Mouse (Mus musculus): ENCODE data around the gene Kcnab2.

The Kcnab2 gene

DNA sequence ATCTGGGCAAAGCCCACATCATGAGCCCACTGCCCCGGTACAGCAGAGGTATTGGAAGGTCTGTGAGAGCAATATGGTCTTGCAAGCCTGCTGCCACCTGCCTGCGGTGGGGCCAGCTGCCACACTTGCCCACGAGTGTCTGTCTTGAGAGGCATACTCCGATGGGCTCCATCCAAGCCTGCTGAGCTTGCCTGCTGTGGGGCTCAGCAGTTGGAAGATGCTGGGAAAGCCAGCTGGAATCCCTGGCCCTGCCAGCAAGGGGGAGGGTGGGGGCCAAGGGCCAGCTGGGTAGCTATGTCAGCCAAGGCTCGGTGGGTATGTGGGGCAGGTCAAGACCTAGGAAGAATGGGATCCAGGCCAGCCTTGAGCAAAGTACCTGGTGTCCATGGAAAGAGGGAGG lies 85.5 kb downstream of the Kcnab2 start:
- no peak for DNase-seq (ENCODE audit: extremely low read depth, low read depth)

- peak; percentile 6 for DNase-seq (ENCODE audit: extremely low read depth, low read depth)
Observed at GRCm38 (mm10) chr4:152385644-152386043, 92.0 kb downstream of the Kcnab2 start.

DNA sequence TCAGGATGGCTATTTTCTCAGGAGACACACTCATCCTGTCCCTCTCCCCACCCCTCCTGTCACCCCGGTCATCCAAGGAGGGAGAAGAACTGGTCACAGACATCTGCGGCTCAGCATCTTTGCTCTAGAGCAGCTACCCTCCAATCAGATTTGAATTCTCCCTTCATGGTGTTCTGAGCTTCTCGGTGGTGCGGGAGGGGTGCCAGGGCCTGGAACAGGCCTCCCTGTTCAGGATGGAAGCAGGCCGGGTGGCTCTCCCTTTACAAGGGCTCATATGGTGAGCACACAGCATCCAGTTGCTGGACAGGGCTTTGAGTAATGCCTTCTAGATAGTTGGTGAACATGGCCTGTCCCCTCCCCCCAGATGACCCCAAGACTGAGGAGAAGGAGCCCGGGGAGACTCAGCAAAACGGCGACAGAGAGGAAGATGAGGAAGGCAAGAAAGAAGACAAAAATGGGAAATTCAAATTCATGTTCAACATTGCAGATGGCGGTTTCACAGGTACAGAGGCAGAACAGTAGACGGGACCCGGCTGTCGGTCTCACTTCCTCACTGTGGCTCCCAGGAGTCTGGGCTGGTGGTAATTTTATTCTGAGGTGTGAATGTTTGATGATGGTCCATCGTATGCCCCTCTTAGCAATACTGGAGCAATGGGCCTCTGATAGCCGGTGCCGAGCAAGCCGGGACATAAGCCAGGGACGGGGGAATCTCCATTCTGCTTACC lies 95.0 kb downstream of the Kcnab2 start:
- DNase-seq (ENCODE audit: extremely low read depth, low read depth) = no peak

DNA sequence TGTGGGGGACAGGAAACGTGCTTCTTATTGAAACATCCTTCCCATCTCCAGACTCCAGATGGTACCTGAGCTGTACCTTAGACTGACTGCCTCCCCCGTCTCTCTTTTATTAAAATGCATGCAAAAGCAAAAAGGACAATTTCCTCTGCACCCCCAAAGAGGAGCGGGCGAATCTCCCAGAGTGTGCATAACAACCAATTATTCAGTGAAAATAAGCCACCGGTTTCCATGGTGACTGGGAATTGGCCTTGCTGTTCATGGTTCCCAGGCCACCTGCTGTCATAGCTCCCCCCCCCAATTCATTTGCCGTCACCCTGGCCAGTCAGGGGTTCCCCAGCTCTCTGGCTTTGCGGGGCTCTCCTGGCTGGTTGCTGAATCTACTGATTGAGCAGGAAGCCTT lies 112.4 kb downstream of the Kcnab2 start:
- DNase-seq (ENCODE audit: extremely low read depth, low read depth) = no peak

DNA sequence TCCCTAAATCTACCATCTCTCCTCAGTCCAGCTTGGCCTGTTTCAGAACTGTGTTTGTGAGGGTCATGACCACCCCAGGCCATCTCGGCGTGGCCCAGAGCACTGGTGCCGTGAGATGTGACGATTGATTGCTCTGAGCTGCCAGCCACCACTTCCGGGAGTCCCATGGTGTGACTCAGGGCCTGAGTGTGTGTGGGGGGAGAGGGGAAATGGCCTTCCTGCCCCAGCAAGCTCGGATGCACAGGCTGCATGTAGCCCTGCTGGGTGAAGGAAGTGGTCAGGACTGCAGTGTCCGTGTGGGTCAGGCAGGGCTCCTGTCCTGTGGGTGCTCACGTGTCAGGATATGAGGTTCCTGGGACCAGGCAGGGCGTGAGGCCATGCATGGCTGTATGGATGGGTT lies 115.5 kb downstream of the Kcnab2 start:
- DNase-seq (ENCODE audit: extremely low read depth, low read depth) = no peak

- no peak for DNase-seq (ENCODE audit: extremely low read depth, low read depth)
Observed at GRCm38 (mm10) chr4:152360855-152361254, 116.8 kb downstream of the Kcnab2 start.

- no peak for DNase-seq (ENCODE audit: extremely low read depth, low read depth)
Observed at GRCm38 (mm10) chr4:152359700-152360099, 118.0 kb downstream of the Kcnab2 start.

GRCm38 (mm10) chr4:152355672-152356071 lies 122.0 kb downstream of the Kcnab2 start:
- no peak for DNase-seq (ENCODE audit: extremely low read depth, low read depth)

DNA sequence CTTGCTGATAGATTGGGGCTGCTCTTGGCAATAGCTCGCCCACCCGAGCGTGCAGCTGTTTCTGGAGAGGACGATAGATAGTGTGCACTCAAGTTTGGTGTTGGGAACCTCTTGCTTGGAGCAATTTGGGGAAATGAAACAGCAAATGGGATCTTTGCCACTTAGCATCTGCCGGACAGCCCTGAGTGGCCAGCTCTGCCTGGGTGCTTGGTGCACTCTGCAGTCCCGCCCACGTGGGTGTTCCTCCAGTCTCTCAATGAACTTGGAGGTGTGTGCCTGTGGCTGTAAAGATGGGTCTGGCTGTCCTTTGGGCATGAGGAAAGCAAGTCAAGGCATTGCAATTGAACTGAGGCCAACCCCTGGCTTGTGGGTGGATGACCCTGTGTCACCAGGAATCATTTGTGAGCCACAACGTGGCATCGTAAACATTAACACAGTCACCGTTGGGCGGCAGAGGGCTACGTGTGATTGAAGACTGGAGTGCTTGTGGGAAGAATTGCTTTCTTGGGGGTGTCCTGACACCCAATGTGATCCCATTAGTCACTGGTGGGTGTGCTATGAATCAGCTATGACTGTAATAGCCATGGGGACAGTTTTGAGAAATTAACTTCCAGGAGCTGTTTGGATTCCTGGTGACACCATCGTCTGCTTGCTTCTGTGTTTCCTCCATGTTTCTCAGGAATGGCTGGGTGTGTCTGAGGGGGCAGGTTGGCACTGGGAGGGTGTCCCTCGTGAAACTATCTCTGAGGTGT lies 123.6 kb downstream of the Kcnab2 start:
- DNase-seq (ENCODE audit: extremely low read depth, low read depth) = no peak

GRCm38 (mm10) chr4:152351422-152352305 lies 126.0 kb downstream of the Kcnab2 start:
- no peak for DNase-seq (ENCODE audit: extremely low read depth, low read depth)

DNA sequence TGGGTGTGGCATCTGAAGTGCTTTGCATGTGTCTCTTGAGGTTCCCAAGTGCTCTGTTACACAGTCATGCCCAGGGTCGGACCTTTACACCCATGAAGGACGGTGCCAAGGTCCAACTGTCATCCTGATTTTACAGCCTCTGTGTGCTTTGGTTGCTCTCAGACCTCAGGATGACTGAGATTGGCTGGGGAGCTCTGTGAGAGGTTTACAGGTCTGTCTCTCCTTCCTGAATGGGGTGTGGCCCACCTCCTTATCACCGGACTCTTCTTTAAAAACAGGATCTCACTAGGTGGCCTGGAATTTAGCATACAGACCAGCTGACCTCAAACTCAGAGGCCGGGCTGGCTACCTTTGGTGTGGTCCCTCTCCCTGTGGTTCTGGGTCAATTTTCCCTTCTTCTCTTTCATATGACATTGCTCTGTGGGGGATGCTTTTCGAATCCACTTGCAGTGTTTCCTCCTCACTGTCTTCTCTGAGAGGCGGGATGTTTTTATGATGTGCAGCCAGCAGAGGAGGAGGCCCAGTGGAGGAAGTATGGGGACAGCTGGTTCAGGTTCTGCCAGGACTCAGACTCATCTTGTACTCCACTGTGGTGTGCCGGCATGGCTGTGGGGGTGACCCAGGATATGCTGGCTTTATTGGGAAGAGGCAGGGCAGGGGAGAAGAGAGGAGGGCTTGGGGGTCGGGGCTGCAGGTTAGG lies 126.8 kb downstream of the Kcnab2 start:
- no peak for DNase-seq (ENCODE audit: extremely low read depth, low read depth)

DNA sequence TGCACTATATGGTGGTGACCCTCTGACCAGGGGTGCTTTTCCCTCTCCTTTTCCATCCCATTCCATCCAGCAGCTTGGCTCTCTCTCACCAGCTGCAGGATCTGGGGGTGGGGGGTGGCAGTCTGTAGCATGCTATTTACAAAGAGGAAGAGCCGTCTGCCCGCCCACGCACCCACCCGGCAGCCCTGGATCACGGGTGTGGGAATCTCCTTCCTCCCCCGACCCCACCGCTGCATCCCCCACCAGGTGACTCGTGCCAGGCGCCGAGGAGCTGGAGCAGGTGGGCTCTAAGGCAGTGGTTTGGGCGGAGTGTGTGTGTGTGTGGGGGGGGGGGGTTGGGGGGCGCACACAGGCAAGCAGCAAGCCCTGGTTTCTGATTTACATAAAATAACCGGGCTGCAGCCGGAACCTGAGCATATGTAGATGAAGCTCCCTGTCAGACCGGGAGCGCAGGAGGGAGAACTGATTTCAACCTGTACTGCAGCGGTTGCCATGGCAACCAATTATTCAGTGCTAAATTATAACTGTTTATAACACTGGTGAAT lies 127.8 kb downstream of the Kcnab2 start:
- DNase-seq (ENCODE audit: extremely low read depth, low read depth) = no peak

DNA sequence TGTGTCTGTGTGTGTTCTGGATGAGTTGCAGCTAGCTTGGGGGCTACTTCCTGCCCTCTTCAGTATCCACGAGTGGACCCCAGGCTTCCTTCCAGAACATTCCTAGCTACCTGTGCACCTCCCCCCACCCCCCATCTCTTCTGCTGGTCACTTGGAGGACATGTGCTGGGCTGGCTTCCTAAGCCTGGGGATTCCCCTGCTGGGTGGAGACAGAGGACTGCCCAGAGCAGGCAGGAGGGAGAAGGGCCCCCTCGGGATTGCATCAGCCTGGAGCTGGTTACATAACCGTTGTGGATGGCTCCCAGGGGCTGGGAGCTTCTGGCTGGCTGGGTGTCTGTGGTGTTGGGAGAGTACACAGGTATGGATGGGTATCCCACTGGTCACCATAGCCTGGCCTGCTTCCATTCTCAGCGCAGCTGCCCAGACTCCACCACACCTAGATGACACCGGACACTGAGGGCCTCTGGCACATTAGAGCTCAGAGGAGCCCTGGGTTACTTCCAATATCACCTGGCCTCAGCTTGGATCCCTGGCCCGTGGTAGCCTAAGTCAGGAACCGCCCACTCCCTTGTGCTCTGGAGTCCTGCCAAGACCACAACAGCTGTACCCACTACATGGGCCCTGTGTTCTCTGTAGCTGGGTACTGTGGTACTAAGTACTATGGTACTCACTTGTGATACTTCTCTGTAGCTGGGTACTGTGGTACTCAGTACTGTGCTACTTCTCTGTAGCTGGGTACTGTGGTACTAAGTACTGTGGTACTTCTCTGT lies 132.4 kb downstream of the Kcnab2 start:
- no peak for DNase-seq (ENCODE audit: extremely low read depth, low read depth)

DNA sequence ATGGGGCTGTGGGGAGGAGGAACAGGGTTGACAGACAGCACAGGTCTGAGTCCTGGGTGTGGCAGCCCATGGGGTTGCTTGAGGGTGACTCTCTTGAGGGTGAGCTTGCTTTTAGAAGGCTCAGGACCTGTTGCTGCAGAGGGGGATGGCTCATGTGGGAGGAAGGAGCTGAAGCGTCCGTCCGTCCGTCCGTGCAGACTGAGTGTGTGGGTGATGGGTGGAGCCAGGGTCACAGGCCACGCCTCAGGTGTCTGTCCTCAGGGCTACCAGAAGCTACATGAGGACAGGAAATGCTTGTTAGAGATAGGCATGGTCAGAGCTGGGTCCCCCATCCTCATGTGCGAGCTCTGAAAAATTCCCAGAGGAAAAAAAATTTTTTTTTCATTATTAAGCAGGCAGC lies 133.0 kb downstream of the Kcnab2 start:
- no peak for DNase-seq (ENCODE audit: extremely low read depth, low read depth)

DNA sequence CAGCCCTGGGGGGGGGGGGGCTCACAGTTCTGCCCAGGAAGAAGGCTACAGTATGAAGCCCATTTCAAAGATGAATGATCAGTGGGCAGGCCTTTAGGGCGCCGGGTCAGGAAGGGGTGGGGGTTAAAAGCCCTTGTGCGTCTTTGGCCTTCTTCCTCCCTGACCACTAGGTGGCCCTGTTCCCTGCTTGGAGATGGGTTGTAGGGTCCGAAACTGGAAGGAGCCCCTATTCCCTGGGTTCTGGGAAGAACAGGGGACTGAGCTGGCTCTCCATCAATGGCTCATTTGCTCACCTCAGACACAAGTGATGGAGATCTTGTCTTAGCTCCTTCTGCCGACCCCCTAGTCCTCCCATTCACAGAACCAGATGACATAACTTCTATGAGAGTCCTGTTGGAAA lies 134.4 kb downstream of the Kcnab2 start:
- DNase-seq (ENCODE audit: extremely low read depth, low read depth) = no peak
